Mouse (Mus musculus) retina, postnatal 7 days (tissue): ENCODE measurements at regions not wholly inside any gene's neighbourhood (a gene's known extent, or its start where the extent isn't known, plus 50 kb on each side); places are given as distances from the start of the nearest gene placed in this dataset.

Experiments used
- DNase-seq: peaks from one replicate; pipeline ENCODE4 v3.0.0-alpha.2; 2012; ENCODE audit warnings: low read depth, low spot score

GRCm38 (mm10) chr12:86830247-86830585 is 54.4 kb downstream of the Irf2bpl start:
- DNase-seq, result no peak

DNA sequence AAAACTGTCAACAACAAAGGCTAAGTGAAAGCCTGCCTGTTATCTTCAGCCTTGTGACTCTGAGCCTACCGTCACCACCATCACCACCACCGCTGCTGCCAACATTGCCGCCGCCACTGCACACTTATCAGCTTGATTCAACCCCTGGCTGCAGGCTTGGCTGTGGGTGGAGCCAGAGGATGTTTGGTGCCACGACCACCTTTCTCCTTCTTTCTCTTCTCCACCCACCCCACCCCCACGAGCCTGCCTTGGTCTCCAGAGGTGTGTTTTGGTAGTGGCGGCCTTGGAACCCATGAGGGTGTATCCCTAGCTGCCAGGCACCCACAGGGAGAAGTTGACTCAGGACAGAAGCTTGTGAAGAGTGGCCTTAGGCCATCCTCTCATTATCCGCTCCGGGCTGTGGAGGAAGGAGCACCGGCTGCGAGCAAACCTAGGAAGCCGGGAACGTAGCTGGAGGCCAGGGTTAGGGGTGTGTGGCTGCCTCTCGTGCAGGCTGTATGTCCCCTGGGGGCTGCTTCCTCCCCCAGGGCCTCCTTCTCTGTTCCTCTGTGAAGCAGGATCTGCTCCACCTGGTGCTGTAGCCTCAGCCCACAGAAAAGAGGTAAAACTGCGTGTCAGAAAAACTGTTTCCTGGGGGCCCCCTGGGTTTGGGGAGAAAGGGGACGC is 54.9 kb downstream of the Irf2bpl start:
- no peak for DNase-seq

DNA sequence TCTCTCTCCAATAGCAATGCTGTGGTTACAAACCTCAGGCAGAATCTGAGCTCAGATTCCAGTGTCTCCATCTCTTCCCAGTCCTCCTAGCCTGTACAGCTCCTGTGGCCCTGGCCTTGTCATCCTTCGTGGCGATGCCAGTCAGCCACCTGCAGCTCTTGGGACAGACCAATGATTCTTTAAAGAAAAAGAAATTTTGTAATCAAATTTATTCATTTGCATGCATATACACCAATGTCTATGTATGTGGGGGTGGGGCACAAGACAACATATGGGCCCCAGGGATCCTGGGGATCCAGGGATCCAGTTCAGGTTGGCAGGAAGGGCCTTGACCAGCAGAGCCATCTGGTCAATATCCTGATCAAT is 57.4 kb downstream of the Irf2bpl start:
- no peak for DNase-seq

- no peak for DNase-seq
These were observed 58.0 kb downstream of the Irf2bpl start for GRCm38 (mm10) chr12:86826420-86827240.

- DNase-seq, result no peak
These were observed 58.8 kb downstream of the Irf2bpl start for GRCm38 (mm10) chr12:86825584-86826419.

DNA sequence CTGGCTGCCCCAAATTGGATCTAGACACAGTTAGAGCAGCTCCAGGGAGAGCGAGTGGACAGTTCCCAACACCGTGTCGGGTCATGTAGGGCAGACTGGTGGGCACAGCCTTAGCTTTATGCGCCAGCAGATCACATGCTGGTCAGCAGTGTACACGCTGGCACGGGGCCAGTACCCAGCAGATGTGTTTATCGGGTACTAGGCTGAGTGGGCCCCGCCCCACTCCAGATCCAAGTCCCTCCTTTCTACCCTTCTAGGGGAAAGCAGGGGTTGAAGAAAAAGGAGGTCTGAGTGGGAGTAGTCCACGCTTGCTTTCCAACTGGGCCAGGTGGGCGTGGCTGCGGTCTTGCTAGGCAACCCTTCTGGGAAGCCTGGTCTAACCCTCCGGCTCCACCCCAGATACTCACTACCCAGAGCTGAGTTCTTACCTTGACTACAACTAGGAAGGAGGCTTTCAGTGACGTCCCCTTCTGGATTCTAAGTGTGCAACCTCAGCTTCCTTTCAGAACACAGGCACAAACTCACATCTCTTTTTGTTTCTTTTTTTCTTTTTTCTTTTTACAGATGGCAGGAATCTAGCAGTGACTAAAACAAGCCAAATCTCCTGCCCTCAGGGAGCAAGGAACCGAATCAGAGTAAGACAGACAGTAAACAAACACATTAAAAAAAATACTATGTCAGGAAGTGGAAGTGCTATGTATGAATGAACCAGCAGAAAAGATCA is 59.6 kb downstream of the Irf2bpl start:
- DNase-seq, result no peak

DNA sequence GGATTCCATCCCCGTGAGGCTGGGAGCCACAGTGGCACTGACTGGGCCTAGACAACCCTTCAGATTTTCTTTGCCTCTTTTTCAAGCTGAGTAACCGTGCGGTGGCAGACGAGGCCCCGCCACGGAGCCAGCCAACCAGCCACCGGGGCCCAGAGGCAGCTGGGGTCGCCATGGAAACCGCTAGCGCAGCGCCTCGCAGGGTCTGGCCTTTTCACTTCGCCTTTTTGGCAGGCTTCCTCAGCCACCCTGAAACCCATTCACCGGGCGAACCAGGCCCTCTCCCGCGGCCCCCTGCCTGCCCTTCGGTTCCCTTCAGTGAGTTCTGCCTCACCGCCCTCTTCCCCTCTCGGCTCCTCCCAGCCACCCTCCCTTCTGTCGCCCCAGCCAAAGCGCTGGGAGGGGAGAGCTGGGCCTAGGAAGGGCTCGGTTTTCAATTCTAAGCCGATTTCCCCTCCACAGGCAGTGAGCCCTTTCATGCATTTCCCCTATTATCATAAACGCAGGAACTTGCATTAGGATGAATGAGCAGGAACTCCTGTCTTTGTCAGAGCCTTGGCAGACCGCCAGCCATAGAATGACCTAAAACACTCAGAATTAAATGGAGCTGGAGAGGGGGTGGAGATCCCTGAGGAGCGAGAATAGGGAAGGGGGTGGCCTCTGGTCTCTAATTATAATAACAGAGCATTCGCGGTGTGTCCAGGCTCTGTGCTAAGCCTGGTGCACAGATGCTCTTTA is 60.6 kb downstream of the Irf2bpl start:
- DNase-seq, result peak; percentile 84

GRCm38 (mm10) chr12:86823488-86823854 is 61.1 kb downstream of the Irf2bpl start:
- DNase-seq, result no peak

- no peak for DNase-seq
These were observed 63.4 kb downstream of the Irf2bpl start for GRCm38 (mm10) chr12:86821183-86821582.

GRCm38 (mm10) chr12:86819568-86819967 is 65.0 kb downstream of the Irf2bpl start:
- DNase-seq, result no peak

DNA sequence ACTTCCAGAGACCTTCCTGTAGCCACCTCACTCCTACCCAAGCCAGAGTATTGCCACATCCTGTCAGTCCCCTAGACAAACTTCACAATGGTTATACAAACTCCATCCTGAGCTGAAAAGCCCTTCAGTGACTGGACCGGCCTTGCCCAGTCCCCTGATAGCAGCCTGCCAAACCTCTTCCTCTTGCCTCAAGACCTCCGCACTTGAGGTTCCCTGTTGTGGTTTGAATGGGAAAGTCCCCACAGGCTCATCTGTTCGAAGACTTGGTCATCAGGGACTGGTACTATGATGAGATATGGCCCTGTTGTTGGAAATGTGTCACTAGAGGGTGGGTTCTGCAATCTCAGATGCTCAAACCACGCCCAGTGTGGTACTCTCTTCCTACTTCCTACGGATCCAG is 65.4 kb downstream of the Irf2bpl start:
- no peak for DNase-seq

- DNase-seq, result no peak
These were observed 66.4 kb downstream of the Irf2bpl start for GRCm38 (mm10) chr12:86818201-86818600.

DNA sequence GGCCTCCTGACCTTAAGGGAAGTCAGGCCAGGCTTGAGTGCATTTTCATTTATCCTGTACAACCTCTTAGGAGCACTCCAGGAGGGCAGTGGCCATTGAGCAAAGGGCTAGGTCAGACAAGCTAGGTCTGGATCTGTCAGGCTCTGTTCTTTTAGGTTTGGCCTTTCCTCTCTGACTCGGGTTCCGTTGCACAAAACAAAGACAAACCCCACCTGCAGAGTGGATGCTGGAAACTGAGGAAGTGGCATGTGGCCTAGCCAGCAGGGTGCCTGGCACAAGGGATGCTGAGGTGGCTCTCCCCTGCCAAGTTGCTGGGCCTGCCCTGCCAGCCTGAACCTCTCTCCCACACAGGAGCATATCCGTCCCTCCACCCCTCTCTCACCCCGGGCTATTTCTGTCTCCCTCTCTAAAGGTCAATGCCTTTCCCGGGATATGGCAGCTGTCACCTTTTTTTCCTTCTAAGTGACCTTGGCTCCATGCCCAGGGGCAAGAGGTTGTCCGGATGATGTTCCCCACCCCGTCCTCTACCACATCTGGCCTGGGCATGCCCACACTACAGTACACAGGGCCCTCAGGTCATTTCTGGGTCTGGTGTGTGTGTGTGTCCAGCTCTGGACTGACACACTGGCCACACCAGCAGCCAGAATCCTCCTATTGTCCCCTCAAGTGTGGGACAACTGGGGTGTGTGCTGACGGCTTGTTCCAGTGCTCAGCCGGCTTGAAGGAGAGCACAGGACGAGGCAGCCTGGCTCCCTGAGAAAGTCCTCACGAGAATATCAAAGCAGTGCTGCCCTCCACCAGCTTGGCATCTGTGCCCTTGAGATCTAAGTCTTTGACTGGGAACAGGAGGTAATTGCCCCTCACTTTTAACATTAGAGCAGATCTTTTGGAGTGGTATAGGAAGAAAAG is 67.6 kb downstream of the Irf2bpl start:
- no peak for DNase-seq

- no peak for DNase-seq
These were observed 68.4 kb downstream of the Irf2bpl start for GRCm38 (mm10) chr12:86816171-86816701.

DNA sequence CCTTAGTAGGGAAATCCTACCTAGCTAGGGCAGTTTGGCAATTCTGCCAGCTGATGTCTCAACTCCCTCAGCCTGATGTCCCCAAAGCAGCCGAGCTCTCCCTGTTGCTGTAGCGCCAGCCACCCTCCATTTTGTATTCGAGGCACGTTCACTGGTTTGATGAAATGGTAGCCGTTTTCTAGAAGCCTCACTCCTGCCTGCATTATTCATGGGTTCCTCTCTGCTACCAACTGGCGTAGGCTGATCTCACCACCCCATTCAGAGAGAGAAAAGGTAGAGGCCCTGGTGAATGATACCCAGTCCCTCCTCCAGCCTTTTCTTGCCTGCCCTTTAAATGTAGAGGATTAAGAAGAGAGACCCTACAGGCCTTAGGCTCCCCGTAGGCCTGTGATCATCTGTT is 69.9 kb downstream of the Irf2bpl start:
- DNase-seq, result no peak
